Mouse (Mus musculus): ENCODE results near the gene Nbea.

The Nbea gene

DNA sequence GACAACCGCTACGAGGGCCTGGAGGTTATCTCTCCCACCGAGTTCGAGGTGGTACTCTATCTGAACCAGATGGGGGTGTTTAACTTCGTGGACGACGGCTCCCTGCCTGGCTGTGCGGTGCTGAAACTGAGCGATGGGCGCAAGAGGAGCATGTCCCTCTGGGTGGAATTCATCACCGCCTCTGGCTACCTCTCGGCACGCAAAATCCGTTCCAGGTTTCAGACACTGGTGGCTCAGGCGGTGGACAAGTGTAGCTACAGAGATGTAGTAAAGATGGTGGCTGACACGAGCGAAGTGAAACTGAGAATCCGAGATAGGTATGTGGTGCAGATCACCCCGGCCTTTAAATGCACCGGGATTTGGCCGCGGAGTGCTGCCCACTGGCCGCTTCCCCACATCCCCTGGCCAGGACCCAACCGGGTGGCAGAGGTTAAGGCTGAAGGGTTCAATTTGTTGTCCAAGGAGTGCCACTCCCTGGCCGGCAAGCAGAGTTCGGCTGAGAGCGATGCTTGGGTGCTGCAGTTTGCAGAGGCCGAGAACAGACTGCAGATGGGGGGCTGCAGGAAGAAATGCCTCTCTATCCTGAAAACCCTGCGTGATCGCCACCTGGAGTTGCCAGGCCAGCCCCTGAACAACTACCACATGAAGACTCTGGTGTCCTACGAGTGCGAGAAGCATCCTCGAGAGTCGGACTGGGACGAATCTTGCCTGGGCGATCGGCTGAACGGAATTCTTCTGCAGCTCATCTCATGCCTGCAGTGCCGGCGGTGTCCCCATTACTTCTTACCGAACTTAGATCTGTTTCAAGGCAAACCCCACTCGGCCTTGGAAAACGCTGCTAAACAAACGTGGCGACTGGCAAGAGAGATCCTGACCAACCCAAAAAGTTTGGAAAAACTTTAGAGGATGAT is 400.1 kb downstream of the Nbea start:
- DNase-seq (ENCODE audit: low read depth, low spot score): no peak

GRCm38 (mm10) chr3:55782771-55783170 is 400.7 kb downstream of the Nbea start:
- peak; percentile 6 for DNase-seq (ENCODE audit: low read depth, low spot score)

- DNase-seq (ENCODE audit: low read depth, low spot score): no peak
Measured at GRCm38 (mm10) chr3:55782056-55782687, 401.3 kb downstream of the Nbea start, which contains the start of gene Mab21l1. Gene Mab21l1 (plus strand): TSS chr3:55782510.

- DNase-seq (ENCODE audit: low read depth, low spot score): no peak
Measured at GRCm38 (mm10) chr3:55781429-55782055, 402.0 kb downstream of the Nbea start.

DNA sequence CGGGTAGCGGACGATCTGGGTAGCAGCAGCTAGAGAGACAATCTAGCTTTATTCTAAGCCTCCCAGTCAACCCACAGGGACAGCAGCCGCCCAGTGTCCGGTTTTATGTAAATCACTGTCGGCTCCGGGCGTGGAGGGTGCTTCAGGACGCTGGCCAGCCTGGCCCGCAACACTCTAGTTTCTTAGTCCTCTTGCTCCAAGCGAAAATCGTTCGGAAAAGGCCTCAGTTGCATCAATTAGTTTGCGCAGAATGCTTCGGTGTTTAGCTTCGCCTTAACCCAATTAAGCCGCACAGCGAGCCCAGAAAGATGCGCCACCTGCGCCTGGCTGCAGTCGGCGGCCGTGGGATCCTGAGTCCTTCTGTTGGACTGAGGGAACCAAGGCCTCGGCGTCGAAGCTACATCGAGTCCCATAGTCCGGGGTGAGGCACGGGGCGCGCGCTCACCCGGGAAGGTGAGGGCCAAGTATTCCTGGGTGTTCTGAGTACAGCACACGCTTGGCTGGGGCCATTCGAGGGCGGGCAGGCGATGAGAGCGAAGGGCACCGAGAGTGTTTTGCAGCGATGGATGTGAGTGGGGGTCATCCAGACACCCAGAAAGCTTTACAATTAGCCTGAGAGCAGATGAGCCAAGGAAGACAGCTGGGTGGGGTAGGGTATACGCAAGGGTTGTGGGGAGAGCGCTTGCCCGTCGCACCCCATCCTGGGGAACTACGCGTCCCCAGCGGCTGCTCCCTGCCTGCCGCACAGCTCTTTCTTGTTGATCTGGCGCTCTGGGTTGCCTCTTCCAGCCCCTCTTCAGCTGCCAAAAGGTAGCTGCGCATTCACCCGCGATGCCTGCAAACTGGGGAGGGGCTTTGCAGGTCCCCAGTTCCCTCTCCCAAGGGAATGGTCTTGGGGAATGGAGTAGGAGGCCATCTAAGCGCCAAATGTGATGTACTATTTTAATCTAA is 403.1 kb downstream of the Nbea start:
- no peak for DNase-seq (ENCODE audit: low read depth, low spot score)

- DNase-seq (ENCODE audit: low read depth, low spot score): no peak
Measured at GRCm38 (mm10) chr3:55778764-55779730, 404.5 kb downstream of the Nbea start.

DNA sequence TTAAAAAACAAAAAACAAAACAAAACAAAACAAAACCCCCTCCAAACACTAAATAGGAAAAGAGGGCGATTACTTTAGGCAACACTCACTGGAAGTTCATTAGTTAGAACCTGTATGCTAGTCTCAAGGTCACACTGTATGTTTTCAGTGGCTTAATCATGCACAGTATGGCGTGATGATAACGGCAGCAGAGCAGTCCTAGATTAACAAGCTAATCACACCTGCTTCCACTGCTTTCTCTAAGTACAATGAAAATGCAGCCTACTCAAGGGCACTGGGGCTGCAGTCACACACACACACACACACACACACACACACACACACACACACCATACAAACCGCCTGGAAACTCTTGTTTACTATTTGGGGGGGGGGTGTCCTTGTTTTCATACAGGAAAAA is 406.0 kb downstream of the Nbea start:
- DNase-seq (ENCODE audit: low read depth, low spot score): no peak

GRCm38 (mm10) chr3:55775753-55776152 is 407.7 kb downstream of the Nbea start:
- no peak for DNase-seq (ENCODE audit: low read depth, low spot score)

DNA sequence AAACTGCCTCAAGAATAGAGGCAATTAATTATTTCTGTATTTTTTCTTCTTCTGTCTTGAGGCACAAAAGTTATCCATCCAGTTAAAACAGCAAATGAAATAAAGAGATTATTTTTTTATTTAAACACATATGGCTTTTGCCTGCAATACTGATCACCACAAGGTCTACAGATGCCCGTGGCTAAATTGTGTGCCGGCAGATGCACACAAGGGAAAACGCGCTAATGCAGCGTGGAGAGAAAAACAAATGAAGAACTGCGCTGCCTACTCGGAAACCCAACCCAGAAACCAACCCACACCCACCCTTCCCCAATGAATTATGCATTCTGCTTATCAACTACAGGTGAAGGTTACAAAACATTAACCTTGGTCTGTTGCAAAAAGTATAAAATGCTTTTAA is 408.3 kb downstream of the Nbea start:
- DNase-seq (ENCODE audit: low read depth, low spot score): no peak

- DNase-seq (ENCODE audit: low read depth, low spot score): no peak
Measured at GRCm38 (mm10) chr3:55774203-55774602, 409.3 kb downstream of the Nbea start.

GRCm38 (mm10) chr3:55769308-55769707 is 414.2 kb downstream of the Nbea start:
- no peak for DNase-seq (ENCODE audit: low read depth, low spot score)

- DNase-seq (ENCODE audit: low read depth, low spot score): no peak
Measured at GRCm38 (mm10) chr3:55768654-55769053, 414.8 kb downstream of the Nbea start.

- DNase-seq (ENCODE audit: low read depth, low spot score): no peak
Measured at GRCm38 (mm10) chr3:55763591-55763990, 419.9 kb downstream of the Nbea start.

DNA sequence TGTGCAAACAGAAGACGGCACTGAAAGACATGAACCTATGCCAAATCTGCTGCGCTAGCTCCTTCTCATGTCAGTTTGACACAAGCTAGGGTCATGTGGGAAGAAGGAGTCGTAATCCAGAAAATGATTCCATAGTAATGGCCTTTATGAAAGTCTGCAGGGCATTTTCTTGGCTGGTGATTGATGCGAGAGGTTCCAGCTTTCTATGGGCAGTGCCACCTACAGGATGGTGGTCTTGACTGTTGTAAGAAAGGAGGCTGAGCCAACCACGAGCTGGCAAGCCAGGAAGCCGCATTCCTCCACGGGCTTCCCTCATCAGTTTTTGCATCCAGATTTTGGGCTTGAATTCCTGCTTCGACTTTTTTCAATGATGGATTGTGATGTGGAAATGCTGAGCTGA is 425.2 kb downstream of the Nbea start:
- no peak for DNase-seq (ENCODE audit: low read depth, low spot score)

GRCm38 (mm10) chr3:55756602-55757190 is 426.8 kb downstream of the Nbea start:
- no peak for DNase-seq (ENCODE audit: low read depth, low spot score)

GRCm38 (mm10) chr3:55755805-55756601 is 427.5 kb downstream of the Nbea start:
- DNase-seq (ENCODE audit: low read depth, low spot score): no peak

- no peak for DNase-seq (ENCODE audit: low read depth, low spot score)
Measured at GRCm38 (mm10) chr3:55754981-55755608, 428.4 kb downstream of the Nbea start.

- DNase-seq (ENCODE audit: low read depth, low spot score): no peak
Measured at GRCm38 (mm10) chr3:55753872-55754271, 429.6 kb downstream of the Nbea start.
